Comparison of ENCODE assay signal across 26 mouse cellular contexts in the genomic region with DNA sequence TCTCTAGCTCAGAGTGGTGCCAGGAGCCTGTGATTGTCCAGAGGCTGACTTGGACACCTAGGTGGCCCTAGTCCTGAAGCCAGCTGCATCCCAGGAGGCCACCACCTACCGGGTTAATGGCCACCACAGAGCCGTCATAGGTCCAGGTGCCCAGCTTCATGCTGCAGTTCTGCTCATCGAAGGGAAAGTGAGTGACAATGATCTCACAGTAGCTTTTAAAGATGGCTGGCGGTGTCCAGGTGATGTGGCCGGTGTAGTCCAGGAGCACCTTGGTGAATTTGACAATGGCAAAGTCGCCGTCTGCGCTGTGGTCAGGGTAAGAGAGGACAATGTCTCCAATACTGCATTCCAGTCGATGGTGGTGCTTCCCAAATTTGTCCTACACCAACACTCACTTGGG. TPM values are rescaled to one million over a fixed set of nuclear protein-coding genes. Genes with fewer than 3 reads are reported as not detected.
A peak's percentile ranks its signal among the peaks of the same experiment; 100 is the strongest.
DNase-seq lines count a peak whose midpoint lies in the region; ATAC-seq and TF ChIP-seq lines count a peak whose summit lies in the region.
"Had no signal": no experiment of that assay in that cellular context is flagged by ENCODE, and none has a peak within 500 bp of the region (broad histone marks: within the 10 kb centered on the region; RNA-seq: fewer than 3 reads in every experiment).

No protein-coding gene starts in this region.

- peaks cover 15% of the 10 kb centered on the region for H3K4me1 ChIP-seq in forebrain, embryonic 10.5 days
- peaks cover 11% of the 10 kb centered on the region for H3K4me1 ChIP-seq in forebrain, embryonic 16.5 days (replicated peaks; ENCODE audit: control insufficient read depth, insufficient read depth, low read length)
- H3K4me1 ChIP-seq in midbrain, embryonic 11.5 days (ENCODE audit: control insufficient read depth, insufficient read depth, low read length) = peaks cover 4% of the 10 kb centered on the region; the same call in 1 of the 2 replicates
- peaks cover 6% of the 10 kb centered on the region; the same call in 1 of the 2 replicates for H3K4me1 ChIP-seq in midbrain, embryonic 16.5 days (ENCODE audit: control insufficient read depth, insufficient read depth, low read length)
- H3K4me1 ChIP-seq: embryonic facial prominence, embryonic 12.5 days had no signal

- H3K9ac ChIP-seq in forebrain, embryonic 16.5 days (replicated peaks; ENCODE audit: low read depth, low read length) = no peak overlapping the region
- no peak overlapping the region for H3K9ac ChIP-seq in midbrain, embryonic 11.5 days (ENCODE audit: low read length)
- H3K9ac ChIP-seq in midbrain, embryonic 16.5 days (ENCODE audit: low read depth, low read length) = no peak overlapping the region
- H3K9ac ChIP-seq: embryonic facial prominence, embryonic 12.5 days; forebrain, embryonic 12.5 days; forebrain, postnatal 0 days had no signal

- no peak for DNase-seq in forebrain, embryonic 10.5 days (ENCODE audit: extremely low spot score, low spot score)
- DNase-seq in layer of hippocampus, adult 2 months (ENCODE audit: low spot score in 2 of 2) = no peak
- no peak for DNase-seq in layer of hippocampus, postnatal 10 days (ENCODE audit: low spot score in 2 of 2)
- peak; percentile 51 for DNase-seq in midbrain, embryonic 11.5 days (ENCODE audit: low spot score, missing footprints)
- DNase-seq: adrenal gland, adult 8-10 months; adrenal gland, postnatal 14 days; adrenal gland, postnatal 36 days; B cell, adult 2 months; cerebellum, adult 11-12 months; cerebellum, adult 2 months; cerebellum, adult 9-10 months; cerebellum, postnatal 10 days; cerebellum, postnatal 25 days; forebrain, postnatal 0 days had no signal

- no peak overlapping the region for H3K4me2 ChIP-seq in forebrain, embryonic 16.5 days (ENCODE audit: low read length)
- no peak overlapping the region for H3K4me2 ChIP-seq in midbrain, embryonic 11.5 days
- no peak overlapping the region for H3K4me2 ChIP-seq in midbrain, embryonic 16.5 days (ENCODE audit: low read length)
- H3K4me2 ChIP-seq: embryonic facial prominence, embryonic 12.5 days; forebrain, embryonic 12.5 days had no signal

- no peak for TF ChIP-seq CTCF in layer of hippocampus, adult 2 months (conservative IDR thresholded peaks at IDR 0.05)

- peak overlapping the region; percentile 81; the same call in 1 of the 2 replicates for H3K27ac ChIP-seq in forebrain, embryonic 10.5 days
- no peak overlapping the region for H3K27ac ChIP-seq in forebrain, embryonic 16.5 days (ENCODE audit: low read length)
- H3K27ac ChIP-seq in layer of hippocampus, adult 2 months = peak overlapping the region; percentile 90
- no peak overlapping the region for H3K27ac ChIP-seq in midbrain, embryonic 11.5 days (ENCODE audit: low read depth, low read length)
- no peak overlapping the region for H3K27ac ChIP-seq in midbrain, embryonic 16.5 days (ENCODE audit: low read length)
- H3K27ac ChIP-seq: embryonic facial prominence, embryonic 12.5 days; forebrain, embryonic 12.5 days had no signal

- no peaks in the 10 kb centered on the region for H3K36me3 ChIP-seq in forebrain, embryonic 10.5 days (replicated peaks)
- no peaks in the 10 kb centered on the region for H3K36me3 ChIP-seq in forebrain, embryonic 16.5 days (ENCODE audit: control insufficient read depth, insufficient read depth)
- no peaks in the 10 kb centered on the region for H3K36me3 ChIP-seq in midbrain, embryonic 11.5 days (ENCODE audit: control insufficient read depth, insufficient read depth, low read length)
- H3K36me3 ChIP-seq in midbrain, embryonic 16.5 days (ENCODE audit: control insufficient read depth, insufficient read depth, low read length) = no peaks in the 10 kb centered on the region
- H3K36me3 ChIP-seq: embryonic facial prominence, embryonic 10.5 days; embryonic facial prominence, embryonic 12.5 days; forebrain, embryonic 12.5 days; G1E had no signal

- ATAC-seq in forebrain, embryonic 16.5 days = no peak
- no peak for ATAC-seq in midbrain, embryonic 11.5 days (ENCODE audit: low FRiP score)
- no peak for ATAC-seq in midbrain, embryonic 16.5 days
- ATAC-seq: activated CD4-positive, CD25-positive, alpha-beta regulatory T cell, adult 4 months; CD4-positive, CD25-positive, alpha-beta regulatory T cell, adult 4 months; forebrain, embryonic 14.5 days; forebrain, postnatal 0 days; Patski had no signal

- no peak overlapping the region for H3K4me3 ChIP-seq in forebrain, embryonic 10.5 days
- H3K4me3 ChIP-seq in forebrain, embryonic 16.5 days (replicated peaks; ENCODE audit: low read length) = no peak overlapping the region
- H3K4me3 ChIP-seq in layer of hippocampus, adult 2 months = no peak overlapping the region
- no peak overlapping the region for H3K4me3 ChIP-seq in midbrain, embryonic 11.5 days (ENCODE audit: low read depth, low read length)
- no peak overlapping the region for H3K4me3 ChIP-seq in midbrain, embryonic 16.5 days (ENCODE audit: low read depth, low read length)
- H3K4me3 ChIP-seq: embryonic facial prominence, embryonic 10.5 days; embryonic facial prominence, embryonic 12.5 days; forebrain, embryonic 12.5 days had no signal

- 94% methylated on average over 9 of the region's 9 CpGs for WGBS in forebrain, embryonic 10.5 days
- WGBS in forebrain, embryonic 16.5 days = 92% methylated on average over 9 of the region's 9 CpGs
- 90% methylated on average over 9 of the region's 9 CpGs for WGBS in midbrain, embryonic 11.5 days
- 94% methylated on average over 9 of the region's 9 CpGs for whole genome bisulfite sequencing in midbrain, embryonic 16.5 days

- peaks cover 4% of the 10 kb centered on the region; the same call in 1 of the 2 replicates for H3K27me3 ChIP-seq in forebrain, embryonic 10.5 days (ENCODE audit: poor library complexity, severe bottlenecking)
- no peaks in the 10 kb centered on the region for H3K27me3 ChIP-seq in forebrain, embryonic 16.5 days (replicated peaks; ENCODE audit: control insufficient read depth, insufficient read depth, low read length)
- no peaks in the 10 kb centered on the region for H3K27me3 ChIP-seq in midbrain, embryonic 11.5 days (ENCODE audit: control insufficient read depth, insufficient read depth, low read length)
- no peaks in the 10 kb centered on the region for H3K27me3 ChIP-seq in midbrain, embryonic 16.5 days (ENCODE audit: control insufficient read depth, insufficient read depth, low read depth, low read length)
- H3K27me3 ChIP-seq: Patski had no signal

- H3K9me3 ChIP-seq in forebrain, embryonic 10.5 days = no peaks in the 10 kb centered on the region
- H3K9me3 ChIP-seq in forebrain, embryonic 16.5 days (ENCODE audit: control insufficient read depth, low read length) = no peaks in the 10 kb centered on the region
- no peaks in the 10 kb centered on the region for H3K9me3 ChIP-seq in midbrain, embryonic 11.5 days (ENCODE audit: control insufficient read depth, low read length)
- H3K9me3 ChIP-seq in midbrain, embryonic 16.5 days (replicated peaks; ENCODE audit: control insufficient read depth, low read length, poor library complexity, severe bottlenecking) = no peaks in the 10 kb centered on the region
- H3K9me3 ChIP-seq: embryonic facial prominence, embryonic 10.5 days; embryonic facial prominence, embryonic 12.5 days; forebrain, embryonic 12.5 days; G1E had no signal

RNA-seq across cellular contexts. Expression of a gene that starts 8.8 kb away (rescaled TPM):
- 0.76 and 1.1 TPM in 2 replicates for polyA plus RNA-seq in forebrain, embryonic 10.5 days (2016; fragmentation: Nextera tagmentation; extraction: Ambion mirVana)
- polyA plus RNA-seq in forebrain, embryonic 16.5 days (2015; fragmentation: Nextera tagmentation; extraction: Ambion mirVana) = 0.09 and 0.10 TPM in 2 replicates
- under 1 TPM; 0.42 to 0.54 TPM for total RNA-seq in layer of hippocampus, adult 2 months (2021)
- under 1 TPM; 0.18 to 0.39 TPM for total RNA-seq in layer of hippocampus, postnatal 10 days (2021)
- polyA plus RNA-seq in midbrain, embryonic 11.5 days (2014; fragmentation: Nextera tagmentation; extraction: Ambion mirVana) = 0.25 TPM in 2 replicates
- polyA plus RNA-seq in midbrain, embryonic 16.5 days (2015; fragmentation: Nextera tagmentation; extraction: Ambion mirVana) = 0.15 and 0.24 TPM in 2 replicates
- total RNA-seq: adrenal gland, adult 18-20 months; adrenal gland, postnatal 14 days; adrenal gland, postnatal 36 days; CH12.LX had no signal
- polyA plus RNA-seq: activated CD4-positive, CD25-positive, alpha-beta regulatory T cell, adult 4 months; CD4-positive, CD25-positive, alpha-beta regulatory T cell, adult 4 months; G1E had no signal

RNA-seq across cellular contexts. Expression of a gene that starts 41.8 kb away (rescaled TPM):
- polyA plus RNA-seq in forebrain, embryonic 10.5 days (2016; fragmentation: Nextera tagmentation; extraction: Ambion mirVana) = 7.5 and 8.6 TPM in 2 replicates
- polyA plus RNA-seq in forebrain, embryonic 16.5 days (2015; fragmentation: Nextera tagmentation; extraction: Ambion mirVana) = 1.8 and 2.3 TPM in 2 replicates
- total RNA-seq in layer of hippocampus, adult 2 months (2021) = 1 to 10 TPM; 8.1 to 10.0 TPM
- total RNA-seq in layer of hippocampus, postnatal 10 days (2021) = 10 to 100 TPM in 1 of 2 experiments, 1 to 10 TPM in 1; 9.7 to 10.8 TPM
- polyA plus RNA-seq in midbrain, embryonic 11.5 days (2014; fragmentation: Nextera tagmentation; extraction: Ambion mirVana) = 8.2 and 8.3 TPM in 2 replicates
- 2.1 and 2.6 TPM in 2 replicates for polyA plus RNA-seq in midbrain, embryonic 16.5 days (2015; fragmentation: Nextera tagmentation; extraction: Ambion mirVana)

Comparison
In these comparisons a context has a peak if more than half of its experiments do, and no peak if none do; other contexts are left out.
1. H3K27ac ChIP-seq: peak in forebrain, embryonic 10.5 days (single experiment) and layer of hippocampus, adult 2 months (single experiment); none in forebrain, embryonic 16.5 days (single experiment), midbrain, embryonic 11.5 days (single experiment) and midbrain, embryonic 16.5 days (single experiment).